Mouse (Mus musculus) ES-Bruce4 (cell line): ENCODE measurements around the gene Mei4.

ENCODE experiments used
- CTCF ChIP-seq: IDR thresholded peaks from one replicate; pipeline ENCODE4 v1.8.1; 2011; ENCODE audit warnings: low read depth, low read length
- EP300 ChIP-seq: IDR thresholded peaks from 2 replicates; pipeline ENCODE4 v1.6.1; 2011; ENCODE audit warnings: low read depth, low read length; ENCODE audit not compliant: insufficient read depth

- TF ChIP-seq EP300 = no peak
- no peak for TF ChIP-seq CTCF
These were observed 391 bp downstream of the Mei4 start for GRCm38 (mm10) chr9:81863888-81864234.
